Mouse (Mus musculus) skeletal muscle tissue, postnatal 0 days (tissue): ENCODE results near the gene Clpx. TPM values are rescaled to one million over a fixed set of nuclear protein-coding genes. Genes with fewer than 3 reads are reported as not detected.

Experiments used
- polyA plus RNA-seq: library from polyadenylated mRNA; unstranded; fragments of >200 nt; fragmentation: Nextera tagmentation; extraction: Ambion mirVana; gene quantifications from 2 replicates; pipeline ENCODE4 v1.2.1, GENCODE M21; 2015

The Clpx gene
- polyA plus RNA-seq = 80.9 and 93.8 TPM in 2 replicates

DNA sequence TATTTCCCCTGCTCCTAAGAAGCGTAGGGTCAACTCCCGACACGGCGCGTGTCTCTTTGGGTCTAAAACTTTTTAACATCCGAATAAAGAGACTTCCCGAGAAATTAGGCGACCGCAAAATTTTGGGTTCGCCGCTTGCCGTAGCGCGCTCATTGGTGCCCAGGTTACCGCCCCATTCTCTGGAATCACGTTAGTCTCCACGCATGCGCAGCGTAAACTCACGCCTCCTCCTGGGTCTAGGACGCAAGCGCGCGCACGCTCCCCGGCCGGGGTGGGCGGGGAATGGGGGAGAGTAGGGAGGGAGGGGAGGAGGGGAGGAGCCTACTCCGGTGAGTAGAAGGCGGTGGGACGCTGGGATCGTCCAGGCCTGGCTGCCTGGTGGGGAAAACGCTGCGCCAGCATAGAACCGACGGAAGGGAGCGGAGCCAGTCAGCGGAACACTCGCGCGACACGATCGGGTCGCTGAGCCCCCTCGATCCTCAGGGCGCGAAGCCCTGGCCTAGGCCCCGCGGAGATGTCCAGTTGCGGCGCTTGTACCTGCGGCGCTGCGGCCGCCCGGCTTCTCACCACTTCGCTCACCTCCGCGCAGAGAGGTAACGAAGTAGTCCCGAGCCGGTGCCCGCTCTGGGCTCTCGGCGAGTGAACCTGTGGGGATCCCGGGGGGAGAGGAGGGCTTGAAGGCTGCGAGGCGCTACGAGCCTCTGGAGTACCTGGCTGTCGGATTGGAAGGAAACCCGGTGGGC lies at the start of gene Clpx:
Clpx (plus strand) TSS at position 288 of the 743 bp plus-strand sequence.

DNA sequence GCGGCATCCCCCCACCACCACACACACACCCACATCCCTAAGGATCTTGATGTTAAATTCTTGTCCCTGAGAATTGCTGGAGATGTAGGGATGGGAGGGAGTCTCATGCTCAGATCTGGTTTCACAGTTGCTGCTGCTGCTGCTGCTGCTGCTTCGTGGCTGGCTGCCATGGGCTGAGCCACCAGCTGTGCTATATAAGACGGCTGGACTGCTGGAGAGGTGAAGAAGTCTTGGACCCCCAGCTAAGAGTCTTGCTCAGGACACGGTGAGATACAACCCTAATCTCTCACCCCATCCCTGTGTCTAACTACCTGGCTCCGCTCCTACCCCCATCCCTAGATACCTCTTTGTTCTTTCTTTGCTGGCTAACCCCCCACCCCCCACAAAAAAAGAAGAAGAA lies 29.1 kb upstream of the Clpx start, which contains the start of gene Cilp:
Cilp (plus strand) TSS at position 222 of the 400 bp plus-strand sequence.

DNA sequence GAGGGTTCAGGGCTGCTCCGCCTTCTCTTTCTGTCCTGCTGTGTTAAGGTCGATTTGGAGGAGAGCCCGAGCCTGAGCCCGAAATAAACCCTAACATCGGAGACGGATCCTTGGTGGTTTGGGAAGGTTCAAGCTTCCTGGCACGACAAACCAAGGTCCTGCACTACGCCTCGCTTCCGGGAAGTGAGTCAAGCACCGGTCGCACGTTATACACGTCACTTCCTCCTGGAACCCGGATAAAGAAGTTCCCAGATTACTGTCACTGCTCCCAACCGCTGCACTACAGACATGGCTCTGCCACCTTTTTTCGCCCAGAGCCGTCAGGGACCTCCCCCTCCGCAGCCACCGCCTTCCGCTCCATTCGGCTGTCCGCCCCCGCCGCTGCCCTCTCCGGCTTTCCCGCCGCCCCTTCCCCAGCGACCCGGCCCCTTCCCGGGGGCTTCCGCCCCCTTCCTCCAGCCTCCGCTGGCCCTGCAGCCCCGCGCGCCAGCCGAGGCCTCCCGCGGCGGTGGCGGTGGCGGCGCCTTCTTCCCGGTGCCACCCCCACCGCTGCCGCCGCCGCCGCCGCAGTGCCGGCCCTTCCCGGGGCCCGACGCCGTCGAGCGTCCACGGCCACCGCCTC lies 51.9 kb downstream of the Clpx start, which contains the start of gene Pdcd7:
Pdcd7 (plus strand) TSS at position 251 of the 622 bp plus-strand sequence.

DNA sequence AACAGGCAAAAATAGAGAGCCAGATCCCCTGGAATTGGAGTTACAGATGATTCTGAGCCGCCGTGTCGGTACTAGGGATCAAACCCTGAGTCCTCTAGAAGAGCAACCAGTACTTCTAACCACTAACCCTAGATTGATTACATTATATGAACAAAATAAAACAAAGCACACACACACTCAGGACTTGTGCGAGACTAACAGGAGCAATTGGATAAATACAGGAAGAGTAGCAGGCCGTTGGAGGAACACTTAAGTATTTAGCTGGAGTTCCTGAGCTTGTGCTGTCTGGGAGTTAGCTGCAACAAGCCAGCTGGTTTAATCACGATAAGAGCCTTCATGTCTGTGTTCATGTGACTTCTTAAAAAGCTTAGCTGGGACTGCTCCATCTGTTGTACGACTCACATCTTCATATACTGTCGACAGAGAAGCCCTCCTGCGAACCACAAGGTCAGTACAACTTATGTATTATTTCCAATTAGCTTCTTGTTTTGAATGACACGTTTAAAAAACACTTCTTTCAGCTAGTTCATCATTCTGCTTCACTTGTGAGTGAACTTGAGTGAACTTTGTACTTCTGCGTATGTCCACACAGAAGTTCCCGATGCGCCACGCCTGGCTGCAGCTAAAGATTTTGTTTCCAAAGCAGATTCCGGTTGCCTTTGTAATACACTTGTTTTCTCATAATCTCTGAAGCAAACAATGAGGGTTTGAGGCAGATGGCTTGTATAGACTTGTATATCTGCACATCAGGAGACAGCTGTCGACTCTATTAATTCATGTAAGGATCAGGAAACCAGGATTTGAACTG lies 66.8 kb downstream of the Clpx start, which contains the start of gene Ubap1l:
Ubap1l (plus strand) TSS at position 401 of the 808 bp plus-strand sequence.

Other genes with a start within 250 kb of the Clpx start
- 38.9 and 46.2 TPM in 2 replicates for gene Igdcc4, start 192.8 kb upstream of the Clpx start, polyA plus RNA-seq
- 0.51 and 0.62 TPM in 2 replicates for gene Igdcc3, start 153.1 kb upstream of the Clpx start, polyA plus RNA-seq
- gene Parp16, start 98.9 kb upstream of the Clpx start, polyA plus RNA-seq = 6.4 and 7.3 TPM in 2 replicates
- 29.1 and 30.7 TPM in 2 replicates for gene Cilp, start 29.1 kb upstream of the Clpx start, polyA plus RNA-seq
- 6.1 and 6.7 TPM in 2 replicates for gene Pdcd7, start 51.8 kb downstream of the Clpx start, polyA plus RNA-seq
- gene Ubap1l, start 66.8 kb downstream of the Clpx start, polyA plus RNA-seq = 0.10 TPM in 1 of 2 replicates, not detected in the other
- 8.9 and 9.0 TPM in 2 replicates for gene Kbtbd13, start 97.4 kb downstream of the Clpx start, polyA plus RNA-seq
- gene Rasl12, start 104.2 kb downstream of the Clpx start, polyA plus RNA-seq = 6.2 and 6.9 TPM in 2 replicates
- gene Slc51b, start 128.7 kb downstream of the Clpx start, polyA plus RNA-seq = not detected in 2 replicates
- 9.4 and 10.4 TPM in 2 replicates for gene Mtfmt, start 141.5 kb downstream of the Clpx start, polyA plus RNA-seq
- 136 and 155 TPM in 2 replicates for gene Spg21, start 166.7 kb downstream of the Clpx start, polyA plus RNA-seq
- gene Ankdd1a, start 225.9 kb downstream of the Clpx start, polyA plus RNA-seq = not detected in 2 replicates